Mouse (Mus musculus) CD4-positive, CD25-positive, alpha-beta regulatory T cell, adult 2 months (primary cell): ENCODE data around the gene Cav2.

Source experiments
- DNase-seq: peaks from one replicate; pipeline ENCODE4 v3.0.0-alpha.2; 2012; ENCODE audit warnings: low read depth, low spot score

The Cav2 gene

GRCm38 (mm10) chr6:17280939-17281756, at the start of gene Cav2:
TSS of gene Cav2 (plus strand) at chr6:17281185.
- peak; percentile 40 for DNase-seq

GRCm38 (mm10) chr6:17239693-17240092, 41.3 kb upstream of the Cav2 start:
- DNase-seq = no peak

- no peak for DNase-seq
Observed at GRCm38 (mm10) chr6:17241013-17241412, 40.0 kb upstream of the Cav2 start.

- DNase-seq = no peak
Observed at GRCm38 (mm10) chr6:17246959-17247358, 34.0 kb upstream of the Cav2 start.

- no peak for DNase-seq
Observed at GRCm38 (mm10) chr6:17247673-17248072, 33.3 kb upstream of the Cav2 start.

- no peak for DNase-seq
Observed at GRCm38 (mm10) chr6:17248241-17248640, 32.7 kb upstream of the Cav2 start.

GRCm38 (mm10) chr6:17251958-17252357, 29.0 kb upstream of the Cav2 start:
- DNase-seq = no peak

- no peak for DNase-seq
Observed at GRCm38 (mm10) chr6:17258142-17258541, 22.8 kb upstream of the Cav2 start.

GRCm38 (mm10) chr6:17258911-17259310, 22.1 kb upstream of the Cav2 start:
- no peak for DNase-seq

GRCm38 (mm10) chr6:17262786-17263185, 18.2 kb upstream of the Cav2 start:
- no peak for DNase-seq

GRCm38 (mm10) chr6:17265043-17265442, 15.9 kb upstream of the Cav2 start:
- DNase-seq = no peak

GRCm38 (mm10) chr6:17266466-17266865, 14.5 kb upstream of the Cav2 start:
- no peak for DNase-seq

GRCm38 (mm10) chr6:17278366-17278765, 2.6 kb upstream of the Cav2 start:
- no peak for DNase-seq

GRCm38 (mm10) chr6:17281757-17282092, 740 bp downstream of the Cav2 start:
- DNase-seq = peak; percentile 21

GRCm38 (mm10) chr6:17282159-17282558, 1.2 kb downstream of the Cav2 start:
- DNase-seq = peak; percentile 20

GRCm38 (mm10) chr6:17283834-17284233, 2.8 kb downstream of the Cav2 start:
- no peak for DNase-seq

- no peak for DNase-seq
Observed at GRCm38 (mm10) chr6:17286381-17286780, 5.4 kb downstream of the Cav2 start.

GRCm38 (mm10) chr6:17295116-17295515, 14.1 kb downstream of the Cav2 start:
- DNase-seq = no peak

- no peak for DNase-seq
Observed at GRCm38 (mm10) chr6:17305954-17306601, 25.1 kb downstream of the Cav2 start, which contains the start of gene Cav1. TSS of gene Cav1 (plus strand) at chr6:17306335.

- no peak for DNase-seq
Observed at GRCm38 (mm10) chr6:17306602-17307325, 25.8 kb downstream of the Cav2 start.

GRCm38 (mm10) chr6:17307461-17308115, 26.6 kb downstream of the Cav2 start:
- peak; percentile 49 for DNase-seq

GRCm38 (mm10) chr6:17308661-17309060, 27.7 kb downstream of the Cav2 start:
- DNase-seq = no peak
